Mouse (Mus musculus) gastrocnemius, postnatal 14 days (tissue): ENCODE data around the gene Ttc30b. TPM values are rescaled to one million over a fixed set of nuclear protein-coding genes. Genes with fewer than 3 reads are reported as not detected.
"Not testable (repeated sequence)": the region's sequence is repeated elsewhere in the genome, so short reads cannot be mapped to it uniquely, and the experiment has no call there.

Experiments used
- DNase-seq: peaks from one replicate; pipeline ENCODE4 v3.0.0; 2021; ENCODE audit warnings: mixed read lengths
- intact Hi-C: fragments of 180-260 bp; cut with DNase I; formaldehyde crosslinking; loops from one replicate; pipeline ENCODE4 v1.15.1; 2025; ENCODE audit warnings: low total_unique reads
- total RNA-seq, 2 experiments: library from RNA; stranded (reverse); gene quantifications; 2 replicates each; pipeline ENCODE4 v1.2.3; 2021

Ttc30b gene
- total RNA-seq, 2 experiments from 2014 or later = 4.1 to 4.4 TPM

- intact Hi-C loops = no loop called here
- no peak for DNase-seq
Measured at GRCm38 (mm10) chr2:75959183-75959849, 20.9 kb upstream of the Ttc30b start.

DNA sequence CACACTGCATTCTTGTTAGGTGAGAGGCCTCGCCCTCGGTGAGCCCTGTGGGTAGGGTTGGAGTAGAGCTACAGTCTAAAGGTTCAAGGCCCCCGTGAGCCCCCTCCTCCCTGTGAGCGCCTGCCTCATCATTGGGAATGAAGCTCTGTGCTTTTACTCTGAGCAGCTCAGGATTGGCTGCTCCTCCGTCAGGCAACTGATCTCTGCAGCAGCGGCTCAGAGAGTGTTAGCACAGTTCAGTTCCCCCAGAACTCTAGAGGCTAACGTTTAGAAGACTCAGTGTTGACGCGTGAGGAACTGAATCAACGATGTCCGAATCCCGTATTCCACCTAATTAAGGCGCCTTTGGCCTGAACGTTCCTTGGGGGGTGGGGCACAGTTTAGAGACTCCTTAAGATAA is 17.3 kb upstream of the Ttc30b start:
- intact Hi-C loops = no loop called here
- DNase-seq = no peak

DNA sequence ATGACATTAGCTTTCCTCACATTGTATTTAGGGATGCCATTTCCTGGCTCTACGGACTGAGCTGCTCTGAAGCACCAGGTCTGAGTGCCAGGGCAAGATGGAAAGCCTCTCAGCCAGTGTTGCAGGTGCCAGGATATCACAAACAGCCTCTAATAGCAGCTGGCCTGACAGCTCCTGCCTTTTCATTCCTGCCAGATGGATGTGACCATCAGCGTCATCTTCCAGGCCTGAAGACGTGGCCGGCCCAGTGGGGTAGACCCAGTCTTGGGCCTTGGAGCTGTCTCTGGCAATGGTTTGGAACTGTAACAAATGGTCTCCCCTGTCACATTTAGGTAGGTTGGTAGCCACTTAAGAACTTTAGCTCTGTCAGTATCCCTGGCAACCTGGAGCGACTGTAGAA is 14.9 kb upstream of the Ttc30b start:
- intact Hi-C loops = no loop called here
- no peak for DNase-seq

GRCm38 (mm10) chr2:75950685-75951084 is 12.3 kb upstream of the Ttc30b start:
- DNase-seq = no peak
- intact Hi-C loops = no loop called here

- DNase-seq, intact Hi-C loops: not testable (repeated sequence)
Measured at GRCm38 (mm10) chr2:75937520-75938116, 767 bp downstream of the Ttc30b start.

- intact Hi-C loops, DNase-seq: not testable (repeated sequence)
Measured at GRCm38 (mm10) chr2:75936685-75937084, 1.7 kb downstream of the Ttc30b start.

DNA sequence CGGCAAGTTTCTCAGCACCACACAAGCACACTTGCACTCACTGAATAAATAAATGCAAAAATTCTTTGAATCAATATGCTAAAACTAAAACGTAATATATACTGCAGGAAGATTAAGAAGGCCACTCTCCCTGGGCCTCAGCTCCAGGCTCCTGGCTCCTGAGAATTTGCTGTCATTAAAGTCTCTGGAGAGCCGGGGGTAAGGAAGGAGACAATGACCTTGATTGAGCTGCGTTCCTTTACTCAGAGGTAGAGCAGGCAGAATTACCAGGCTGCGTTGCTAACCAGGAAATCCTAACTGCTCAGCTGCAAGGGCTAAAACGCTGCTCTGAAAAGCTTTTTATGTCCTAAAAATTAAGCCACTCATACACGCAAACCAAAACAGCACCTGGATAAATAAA is 4.8 kb downstream of the Ttc30b start:
- DNase-seq = no peak
- intact Hi-C loops = no loop called here

DNA sequence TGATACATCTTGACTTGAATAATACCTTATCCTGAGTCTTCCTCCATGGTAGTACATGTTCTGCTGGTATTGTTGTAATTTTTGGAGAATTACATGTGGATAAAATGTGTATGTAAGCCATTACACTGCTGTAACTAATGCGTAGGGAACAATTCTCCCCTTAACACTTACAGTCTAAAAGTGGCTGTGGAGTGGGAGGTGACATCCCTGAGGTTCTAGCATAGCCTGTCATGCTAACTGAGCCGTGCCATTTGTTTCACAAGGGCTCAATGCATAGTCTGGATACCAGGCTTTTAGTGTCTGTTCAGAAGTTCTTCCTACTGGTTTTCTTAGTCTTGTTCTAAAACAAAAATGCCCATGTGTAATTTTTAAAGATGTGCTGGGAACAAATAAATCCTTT is 7.4 kb downstream of the Ttc30b start:
- intact Hi-C loops = no loop called here
- DNase-seq = no peak

GRCm38 (mm10) chr2:75929786-75930444 is 8.5 kb downstream of the Ttc30b start:
- no peak for DNase-seq
- intact Hi-C loops = no loop called here

GRCm38 (mm10) chr2:75929141-75929540 is 9.2 kb downstream of the Ttc30b start:
- no peak for DNase-seq
- intact Hi-C loops = no loop called here

DNA sequence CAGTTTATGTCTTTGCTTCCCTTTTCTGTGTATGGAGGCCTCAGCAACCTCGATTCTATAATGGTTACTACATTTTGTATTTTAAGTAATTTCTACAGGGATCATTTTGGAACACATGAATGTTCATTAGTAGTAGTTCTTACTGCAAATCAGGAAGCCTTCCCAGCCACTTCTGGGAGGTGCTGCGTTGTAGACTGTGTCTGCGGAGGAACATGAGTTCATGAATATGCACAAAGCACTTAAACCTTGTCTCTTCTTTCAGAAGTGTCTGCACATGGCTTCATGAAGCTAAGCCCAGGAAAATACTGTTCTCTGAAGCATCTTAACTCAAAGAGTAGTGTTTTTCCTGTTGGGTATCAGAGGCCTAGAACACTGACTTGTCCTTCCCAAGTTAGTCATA is 10.4 kb downstream of the Ttc30b start:
- no peak for DNase-seq
- intact Hi-C loops = no loop called here

- DNase-seq = no peak
- intact Hi-C loops = no loop called here
Measured at GRCm38 (mm10) chr2:75926061-75926460, 12.3 kb downstream of the Ttc30b start.

DNA sequence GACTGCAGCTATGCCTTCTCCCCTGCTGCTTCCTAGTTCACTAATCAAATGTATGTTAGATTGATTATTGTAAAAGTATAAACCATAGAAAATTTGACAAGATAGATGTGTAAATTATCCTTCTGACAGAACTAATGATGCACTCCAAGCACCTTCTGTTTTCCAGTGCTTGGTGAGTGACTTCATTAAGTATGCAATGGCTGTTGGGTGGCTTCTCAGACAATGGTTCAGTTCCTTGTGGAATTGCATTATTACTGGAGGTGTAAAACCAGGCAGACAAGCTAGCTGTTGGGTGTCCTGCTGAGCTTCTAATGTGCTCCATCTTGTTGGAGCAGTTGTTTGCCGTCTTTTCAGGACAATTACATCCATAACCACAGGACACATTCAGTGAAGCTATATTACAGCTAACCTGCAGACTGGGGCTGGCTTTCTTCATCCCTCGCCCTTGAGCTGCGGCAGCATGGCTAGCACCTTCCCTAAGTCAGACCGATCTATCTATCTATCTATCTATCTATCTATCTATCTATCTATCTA is 14.5 kb downstream of the Ttc30b start:
- intact Hi-C loops = no loop called here
- no peak for DNase-seq

DNA sequence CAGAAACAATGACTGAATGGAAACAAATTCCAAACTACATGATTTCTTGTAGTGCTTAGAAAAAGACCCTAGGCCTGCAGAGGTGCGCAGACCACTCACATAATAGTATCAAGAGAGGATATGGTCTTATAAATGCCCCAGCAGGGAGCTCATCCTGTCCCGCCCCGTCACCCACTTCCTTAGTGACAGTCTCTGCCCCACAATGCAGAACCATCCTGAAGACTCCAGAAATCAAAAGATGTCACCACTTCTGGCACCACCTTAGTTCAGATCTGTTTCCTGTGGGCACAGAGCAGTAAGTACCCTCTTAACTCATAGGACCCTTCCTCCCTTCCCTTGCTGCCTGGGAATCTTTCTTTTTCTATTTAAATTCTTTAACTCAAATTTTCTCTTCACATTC is 23.3 kb downstream of the Ttc30b start:
- intact Hi-C loops = no loop called here
- no peak for DNase-seq

- intact Hi-C loops = no loop called here
- no peak for DNase-seq
Measured at GRCm38 (mm10) chr2:75907142-75907541, 31.2 kb downstream of the Ttc30b start.

DNA sequence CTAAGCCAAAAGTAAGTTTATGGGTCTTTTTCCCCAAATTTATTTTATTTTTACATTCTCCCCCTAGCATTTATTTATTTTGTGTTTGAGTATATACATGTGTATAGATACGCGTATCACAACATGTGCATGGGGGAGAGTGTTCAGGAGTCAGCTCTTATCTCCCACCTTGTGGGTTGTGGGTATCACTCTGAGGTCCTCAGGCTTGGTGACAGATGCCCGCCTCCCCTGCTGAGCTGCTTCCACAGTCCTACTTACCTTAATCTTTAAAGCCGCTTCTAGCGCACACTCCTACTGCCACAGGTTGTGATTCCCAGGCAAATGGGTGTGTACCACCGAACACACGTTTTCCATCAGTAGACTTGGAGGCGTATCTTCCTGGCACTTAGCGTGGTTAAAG is 36.5 kb downstream of the Ttc30b start:
- DNase-seq = no peak
- intact Hi-C loops = no loop called here

DNA sequence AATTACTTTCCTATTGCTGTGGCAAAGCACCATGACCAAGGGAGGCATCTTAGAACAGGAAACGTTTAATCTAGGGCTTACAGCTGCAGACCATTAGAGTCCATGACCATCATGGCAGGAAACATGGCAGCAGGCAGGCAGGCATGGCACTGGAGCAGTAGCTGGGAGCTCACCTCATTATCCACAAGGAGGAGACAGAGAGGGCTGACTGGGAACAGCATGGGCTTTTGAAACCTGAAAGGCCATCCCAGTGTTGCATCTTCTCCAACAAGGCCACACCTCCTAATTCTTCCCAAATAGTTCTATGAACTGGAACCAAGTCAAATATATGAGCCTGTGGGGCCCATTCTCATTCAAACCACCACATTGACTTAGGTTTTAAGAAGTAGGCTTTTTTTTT is 38.1 kb downstream of the Ttc30b start:
- no peak for DNase-seq
- intact Hi-C loops = no loop called here

- intact Hi-C loops = no loop called here
- no peak for DNase-seq
Measured at GRCm38 (mm10) chr2:75895711-75896110, 42.7 kb downstream of the Ttc30b start.

- intact Hi-C loops = no loop called here
Measured at GRCm38 (mm10) chr2:75891981-75892380, 46.4 kb downstream of the Ttc30b start.

More at GRCm38 (mm10) chr2:75891981-75892380, 46.4 kb downstream of the Ttc30b start:
- DNase-seq = no peak
